Mouse (Mus musculus) liver, embryonic 14.5 days (tissue): ENCODE results near the gene Tmem260. TPM values are rescaled to one million over a fixed set of nuclear protein-coding genes. Genes with fewer than 3 reads are reported as not detected.

Experiments
- ATAC-seq: fragments of 200-750 bp; cut with Nextera tagmentation; 2 replicates; pipeline ENCODE4 v1.8.0; 2017; ENCODE audit warnings: moderate number of reproducible peaks, mild to moderate bottlenecking, moderate library complexity; ENCODE audit not compliant: insufficient read depth
- DNase-seq, 3 experiments: peaks; one replicate each; pipeline ENCODE4 v3.0.0-alpha.2; 2012 to 2013; ENCODE audit warnings: low read depth in 3 of 3, low spot score in 3 of 3
- H3K27ac ChIP-seq: fragments of 300-500 bp; sonication (generic); 2 replicates; pipeline ENCODE4 v1.5.1; 2014; ENCODE audit warnings: moderate library complexity, mild to moderate bottlenecking, control low read depth, inconsistent platforms
- H3K27me3 ChIP-seq: fragments of 300-500 bp; sonication (generic); 2 replicates; pipeline ENCODE4 v1.6.1; 2014; ENCODE audit warnings: mild to moderate bottlenecking, low read length, moderate library complexity; ENCODE audit not compliant: control insufficient read depth, insufficient read depth
- H3K36me3 ChIP-seq: fragments of 300-500 bp; sonication (generic); replicated peaks from 2 replicates; pipeline ENCODE4 v1.6.1; 2014; ENCODE audit warnings: low read depth; ENCODE audit not compliant: control insufficient read depth, insufficient read depth
- H3K4me1 ChIP-seq, 2 experiments: fragments of 200-500 bp in 1 of 2; fragments of 300-500 bp in 1 of 2; sonication (generic) in 1 of 2; replicated peaks; 2 replicates each; pipeline ENCODE4 v1.6.1; 2012 to 2014; ENCODE audit warnings: antibody characterized with exemption in 1 of 2, inconsistent platforms in 1 of 2, low read length in 1 of 2; ENCODE audit not compliant: control insufficient read depth in 2 of 2, insufficient read depth in 2 of 2
- H3K4me2 ChIP-seq: fragments of 300-500 bp; sonication (generic); 2 replicates; pipeline ENCODE4 v1.6.1; 2014; ENCODE audit warnings: low read depth, mild to moderate bottlenecking, control low read depth, moderate library complexity
- H3K4me3 ChIP-seq, 2 experiments: fragments of 200-500 bp in 1 of 2; fragments of 300-500 bp in 1 of 2; sonication (generic) in 1 of 2; 2 replicates each; pipeline ENCODE4 v1.5.1; 2012 to 2014; ENCODE audit warnings: low read depth in 2 of 2, low read length in 2 of 2, mild to moderate bottlenecking in 2 of 2, control low read depth in 1 of 2, inconsistent platforms in 1 of 2, moderate library complexity in 1 of 2; ENCODE audit not compliant: insufficient read depth in 1 of 2
- H3K9ac ChIP-seq: fragments of 300-500 bp; sonication (generic); replicated peaks from 2 replicates; pipeline ENCODE4 v1.6.1; 2014; ENCODE audit warnings: mild to moderate bottlenecking, control low read depth, moderate library complexity
- H3K9me3 ChIP-seq: fragments of 300-500 bp; sonication (generic); 2 replicates; pipeline ENCODE4 v1.6.1; 2016; ENCODE audit warnings: low read length, mixed read lengths; ENCODE audit not compliant: control insufficient read depth
- CTCF ChIP-seq: IDR thresholded peaks from 2 replicates; pipeline ENCODE4 v1.5.1; 2016; ENCODE audit warnings: antibody characterized with exemption, low read depth, control low read depth
- EP300 ChIP-seq: IDR thresholded peaks from 2 replicates; pipeline ENCODE4 v1.6.1; 2016; ENCODE audit warnings: antibody characterized with exemption, low read depth
- WGBS: fragments of 180-500 bp; shearing (Covaris S2); extraction: QIAGEN DNeasy Blood & Tissue Kit; methylation state at CpG from one replicate; pipeline ENCODE4 v1.1.7; 2014; ENCODE audit not compliant: insufficient replicate concordance; 5-methylcytosine and 5-hydroxymethylcytosine counted together
- polyA plus RNA-seq, 2 experiments: library from polyadenylated mRNA; depleted of rRNA in 1 of 2; stranded (reverse) in 1 of 2; unstranded in 1 of 2; fragments of >200 nt; fragmentation: Nextera tagmentation in 1 of 2; extraction: Ambion mirVana in 1 of 2; gene quantifications; 2 replicates each; pipeline versions ENCODE4 v1.2.1 to v1.2.3; 2012 to 2014

Tmem260 gene
- polyA plus RNA-seq, 2 experiments, result 4.0 to 6.1 TPM

DNA sequence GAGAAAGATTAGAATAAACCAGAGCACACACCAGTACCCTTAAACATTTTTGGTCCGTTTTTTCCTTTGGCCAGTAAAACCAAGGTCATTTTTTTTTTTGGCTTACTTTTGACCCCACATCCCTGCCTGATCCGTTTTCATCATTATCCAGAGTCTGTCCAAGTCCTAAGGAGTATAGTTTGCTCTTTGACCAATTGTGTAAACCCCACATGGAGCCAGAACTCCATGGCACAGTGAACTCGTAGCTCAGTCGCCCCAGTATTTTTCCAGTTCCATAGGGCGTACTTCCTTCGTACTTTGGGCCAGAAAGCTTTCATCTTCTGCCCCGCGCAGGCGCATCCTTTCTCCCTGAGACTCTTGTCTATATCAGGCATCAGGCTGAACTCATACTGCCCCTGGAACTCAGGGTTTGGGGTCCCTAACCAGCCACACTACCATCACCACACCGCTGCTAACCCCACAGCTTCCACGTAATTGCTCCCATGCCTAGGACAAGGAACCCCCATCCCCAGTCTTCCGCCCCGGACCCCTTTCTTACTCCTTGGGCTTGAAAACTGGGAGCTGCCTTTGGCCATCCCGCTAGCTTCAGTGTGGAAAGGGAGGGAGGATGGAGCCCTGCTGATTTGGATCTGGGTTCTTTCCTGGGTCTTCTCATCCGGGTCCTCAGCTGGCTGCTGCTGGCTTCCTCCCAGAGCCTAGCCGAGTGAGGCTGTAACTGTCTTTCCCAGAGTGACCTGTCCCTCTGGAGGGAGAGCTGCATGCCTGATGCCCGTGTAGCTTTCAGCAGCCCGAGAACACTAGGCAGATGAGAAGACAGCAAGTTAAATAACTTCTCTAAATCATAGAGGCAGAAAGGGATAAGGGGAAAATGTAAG lies 58.0 kb downstream of the Tmem260 start:
- Histone ChIP-seq H3K27me3 (no peaks in the 10 kb centered on the region), H3K27ac (no peak overlapping the region), H3K4me3 (no peak overlapping the region), H3K9me3 (no peaks in the 10 kb centered on the region), H3K4me2 (no peak overlapping the region), H3K9ac (no peak overlapping the region), H3K36me3 (no peaks in the 10 kb centered on the region), H3K4me1 (no peaks in the 10 kb centered on the region)
- ATAC-seq (no peak), DNase-seq (no peak)
- WGBS, result 51% methylated on average over 18 of the region's 18 CpGs
- TF ChIP-seq CTCF, result no peak
- no peak for TF ChIP-seq EP300

DNA sequence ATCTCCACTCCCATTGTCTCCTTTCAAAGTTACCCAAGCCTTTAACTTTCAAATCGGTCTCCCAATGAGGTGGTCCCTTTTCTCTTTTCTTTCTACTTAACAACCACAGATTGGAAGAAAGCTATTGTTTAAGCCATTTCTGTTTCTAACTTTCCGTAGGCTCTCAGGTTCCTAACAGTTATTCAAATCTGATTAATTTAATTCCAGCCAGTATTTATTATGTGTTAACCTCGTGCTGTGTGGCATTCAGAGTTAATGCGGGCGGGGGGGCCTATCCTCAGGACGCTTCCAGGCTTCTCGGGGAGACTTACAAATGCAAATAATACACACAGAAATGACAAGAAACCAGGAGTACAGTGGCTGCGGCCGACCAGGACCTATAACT lies 58.6 kb downstream of the Tmem260 start:
- Histone ChIP-seq H3K27me3 (no peaks in the 10 kb centered on the region), H3K4me1 (no peaks in the 10 kb centered on the region), H3K4me2 (no peak overlapping the region), H3K4me3 (no peak overlapping the region), H3K9me3 (no peaks in the 10 kb centered on the region), H3K36me3 (no peaks in the 10 kb centered on the region), H3K9ac (no peak overlapping the region), H3K27ac (no peak overlapping the region)
- TF ChIP-seq EP300 (no peak), CTCF (no peak)
- 66% methylated on average over 9 of the region's 9 CpGs for WGBS
- DNase-seq (no peak), ATAC-seq (no peak)

DNA sequence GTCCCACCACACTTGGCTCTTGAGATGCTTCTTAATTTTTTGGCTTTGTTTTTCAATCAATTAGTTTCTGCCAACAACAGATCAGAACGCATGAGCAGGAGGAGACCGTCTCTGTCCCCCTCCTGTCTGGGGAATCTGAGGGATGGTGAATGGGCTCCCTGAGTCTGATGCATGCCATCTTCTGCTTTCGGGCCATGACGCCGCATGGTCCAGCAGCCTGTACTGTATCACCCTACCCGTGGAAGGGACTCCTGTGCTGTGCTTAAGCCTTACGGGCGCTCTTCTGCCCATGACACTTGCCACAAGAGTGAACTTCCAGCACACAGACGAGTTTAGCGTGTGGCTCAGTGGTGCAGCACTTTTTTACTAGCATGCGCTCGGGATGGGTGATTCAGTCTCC lies 59.7 kb downstream of the Tmem260 start:
- ATAC-seq, result no peak

DNA sequence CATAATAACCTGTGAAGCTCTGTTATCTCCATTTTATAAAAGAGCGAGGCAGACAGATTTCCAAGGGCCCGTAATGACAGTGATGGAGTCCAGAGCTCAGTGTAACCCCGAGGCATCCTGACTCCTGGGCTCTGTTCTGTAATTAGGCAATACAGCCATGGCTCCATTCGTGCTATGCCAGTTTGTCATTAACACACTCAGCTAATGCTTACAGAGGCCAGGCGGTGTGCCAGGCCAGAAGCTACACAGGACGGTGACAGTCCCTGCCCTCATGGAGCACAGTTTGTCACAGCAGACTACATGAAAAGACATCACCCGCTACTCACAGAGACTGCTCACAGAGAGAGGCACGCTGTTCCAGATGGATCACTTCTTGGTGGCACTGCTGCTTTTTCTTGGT lies 61.5 kb downstream of the Tmem260 start:
- H3K4me2 ChIP-seq, result no peak overlapping the region
- no peak overlapping the region for H3K27ac ChIP-seq
- no peak overlapping the region for H3K4me3 ChIP-seq
- no peaks in the 10 kb centered on the region for H3K4me1 ChIP-seq
- no peaks in the 10 kb centered on the region for H3K36me3 ChIP-seq
- ATAC-seq (no peak), DNase-seq (no peak)
- TF ChIP-seq CTCF, result no peak
- TF ChIP-seq EP300, result no peak
- H3K27me3 ChIP-seq, result no peaks in the 10 kb centered on the region
- no peak overlapping the region for H3K9ac ChIP-seq
- 76% methylated on average over 8 of the region's 8 CpGs for WGBS
- H3K9me3 ChIP-seq, result no peaks in the 10 kb centered on the region

More for the DNA sequence above, 59.7 kb downstream of the Tmem260 start:
- Histone ChIP-seq H3K4me1 (no peaks in the 10 kb centered on the region), H3K9me3 (no peaks in the 10 kb centered on the region), H3K27me3 (no peaks in the 10 kb centered on the region), H3K9ac (no peak overlapping the region), H3K4me3 (no peak overlapping the region), H3K27ac (no peak overlapping the region), H3K4me2 (no peak overlapping the region), H3K36me3 (no peaks in the 10 kb centered on the region)
- no peak for TF ChIP-seq CTCF
- no peak for TF ChIP-seq EP300
- 82% methylated on average over 12 of the region's 12 CpGs for WGBS
- DNase-seq, result no peak

DNA sequence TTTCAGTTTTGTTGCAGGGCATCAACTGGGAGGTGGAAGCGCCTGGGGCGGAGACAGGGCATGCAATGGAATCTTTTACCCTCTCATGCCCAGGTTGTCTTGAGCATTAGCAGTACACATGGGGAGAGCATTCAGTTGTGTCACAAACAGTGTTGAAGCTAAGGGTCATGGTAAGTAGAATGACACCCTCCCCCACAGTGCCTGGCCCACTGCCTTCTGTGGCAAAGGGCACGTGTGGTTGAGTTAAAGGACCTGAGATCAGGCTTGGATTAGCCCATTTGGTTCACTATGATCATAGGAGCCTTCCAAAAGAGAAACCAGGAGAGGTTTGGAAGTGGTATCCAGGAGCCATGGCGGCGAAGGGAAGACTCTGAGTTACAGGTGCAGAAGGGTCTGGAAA lies 63.2 kb downstream of the Tmem260 start:
- H3K9me3 ChIP-seq, result no peaks in the 10 kb centered on the region
- H3K27ac ChIP-seq, result no peak overlapping the region
- no peaks in the 10 kb centered on the region for H3K36me3 ChIP-seq
- H3K4me1 ChIP-seq, result no peaks in the 10 kb centered on the region
- WGBS, result 76% methylated on average over 5 of the region's 5 CpGs
- TF ChIP-seq EP300, result no peak
- no peak for TF ChIP-seq CTCF
- H3K4me2 ChIP-seq, result no peak overlapping the region
- no peak overlapping the region for H3K4me3 ChIP-seq
- no peak for DNase-seq
- no peaks in the 10 kb centered on the region for H3K27me3 ChIP-seq
- ATAC-seq, result no peak
- no peak overlapping the region for H3K9ac ChIP-seq
